Mouse (Mus musculus): ENCODE measurements at regions not wholly inside any gene's neighbourhood (a gene's known extent, or its start where the extent isn't known, plus 50 kb on each side); places are given as distances from the start of the nearest gene placed in this dataset.

GRCm38 (mm10) chr2:71690277-71691161 is 54.9 kb upstream of the Itga6 start:
- DNase-seq (ENCODE audit: low spot score): peak; percentile 36

GRCm38 (mm10) chr2:71694758-71695310 is 50.6 kb upstream of the Itga6 start:
- no peak for DNase-seq (ENCODE audit: low spot score)
